Mouse (Mus musculus): ENCODE data around the gene Tunar.

DNA sequence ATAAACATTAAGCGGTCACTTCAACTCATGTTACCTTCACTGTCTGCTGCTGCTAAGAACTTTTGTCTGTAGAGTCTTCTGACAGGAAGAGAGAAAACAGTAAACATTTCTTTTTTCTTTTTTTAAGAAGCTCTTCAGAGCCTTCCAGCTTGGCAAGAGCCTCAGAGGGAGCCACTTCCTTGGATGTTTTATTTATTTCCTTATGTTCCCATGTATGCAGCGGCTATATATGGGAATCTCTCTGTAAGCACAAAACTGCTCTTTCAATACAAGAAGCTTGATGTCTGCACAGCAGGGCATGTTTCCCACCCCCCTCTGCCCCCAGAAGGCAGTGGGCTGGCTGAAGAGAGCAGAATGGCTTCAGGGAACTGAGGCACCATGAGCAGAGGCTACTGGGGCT, 30.0 kb downstream of the Tunar start:
- TF ChIP-seq CTCF (IDR thresholded peaks at IDR 0.05; ENCODE audit: extremely low read depth, insufficient read depth, low read length) = no peak
- TF ChIP-seq POLR2A (IDR thresholded peaks at IDR 0.05; ENCODE audit: extremely low read depth, insufficient read depth, low read length) = no peak
